In genomic region chr7:46099682-46100081, GRCm38 (mm10) we compare ENCODE assay signal across 8 mouse cellular contexts. TPM values are rescaled to one million over a fixed set of nuclear protein-coding genes. Genes with fewer than 3 reads are reported as not detected.
DNase-seq lines count a peak whose midpoint lies in the region; ATAC-seq and TF ChIP-seq lines count a peak whose summit lies in the region.
"Had no signal": no experiment of that assay in that cellular context is flagged by ENCODE, and none has a peak within 500 bp of the region (broad histone marks: within the 10 kb centered on the region; RNA-seq: fewer than 3 reads in every experiment).

No protein-coding gene starts in this region.

- no peaks in the 10 kb centered on the region for H3K36me3 ChIP-seq in megakaryocyte, embryonic 14.5 days (replicated peaks; ENCODE audit: low read length)
- H3K36me3 ChIP-seq in forebrain, embryonic 13.5 days (ENCODE audit: poor library complexity, severe bottlenecking): no peaks in the 10 kb centered on the region
- no peaks in the 10 kb centered on the region for H3K36me3 ChIP-seq in limb, embryonic 10.5 days
- no peaks in the 10 kb centered on the region for H3K36me3 ChIP-seq in stomach, postnatal 0 days (ENCODE audit: control insufficient read depth, insufficient read depth, low read length)

- no peak for DNase-seq in limb, embryonic 10.5 days (ENCODE audit: low spot score)
- DNase-seq in stomach, postnatal 0 days (ENCODE audit: low spot score): no peak
- DNase-seq in lung, postnatal 10 days: no peak
- DNase-seq in kidney, adult 18-20 months: no peak
- DNase-seq: right cerebral cortex, adult 18-20 months had no signal

- H3K4me1 ChIP-seq in megakaryocyte, embryonic 14.5 days: peaks cover 25% of the 10 kb centered on the region
- peaks cover 44% of the 10 kb centered on the region for H3K4me1 ChIP-seq in forebrain, embryonic 13.5 days
- peaks cover 13% of the 10 kb centered on the region for H3K4me1 ChIP-seq in limb, embryonic 10.5 days
- H3K4me1 ChIP-seq in stomach, postnatal 0 days (replicated peaks; ENCODE audit: control insufficient read depth, insufficient read depth): no peaks in the 10 kb centered on the region

- WGBS in forebrain, embryonic 13.5 days: 88% methylated on average over 13 of the region's 13 CpGs
- WGBS in limb, embryonic 10.5 days: 81% methylated on average over 13 of the region's 13 CpGs
- WGBS in stomach, postnatal 0 days: 81% methylated on average over 13 of the region's 13 CpGs

- H3K4me3 ChIP-seq in megakaryocyte, embryonic 14.5 days (replicated peaks): peak overlapping the region; percentile 29
- peak overlapping the region; percentile 58 for H3K4me3 ChIP-seq in forebrain, embryonic 13.5 days
- H3K4me3 ChIP-seq in limb, embryonic 10.5 days: 0 out of 2 replicates have a peak overlapping the region, but pooled peaks have one; percentile 64
- H3K4me3 ChIP-seq in stomach, postnatal 0 days (ENCODE audit: low read depth, low read length): no peak overlapping the region; the same call in 1 of the 2 replicates

- no peak for TF ChIP-seq EP300 in stomach, postnatal 0 days (optimal IDR thresholded peaks at IDR 0.05)

- no peak overlapping the region for H3K27ac ChIP-seq in forebrain, embryonic 13.5 days
- no peak overlapping the region for H3K27ac ChIP-seq in limb, embryonic 10.5 days
- H3K27ac ChIP-seq in stomach, postnatal 0 days (replicated peaks): no peak overlapping the region

- H3K27me3 ChIP-seq in megakaryocyte, embryonic 14.5 days (replicated peaks): peaks cover 92% of the 10 kb centered on the region
- H3K27me3 ChIP-seq in forebrain, embryonic 13.5 days: peaks cover 12% of the 10 kb centered on the region
- H3K27me3 ChIP-seq in limb, embryonic 10.5 days (ENCODE audit: low read depth, poor library complexity, severe bottlenecking): peaks cover 56% of the 10 kb centered on the region
- H3K27me3 ChIP-seq in stomach, postnatal 0 days (ENCODE audit: control insufficient read depth, insufficient read depth, low read length): no peaks in the 10 kb centered on the region

- no peak for TF ChIP-seq CTCF in stomach, postnatal 0 days (IDR thresholded peaks at IDR 0.05; ENCODE audit: low read depth)

- H3K9me3 ChIP-seq in megakaryocyte, embryonic 14.5 days: peaks cover 23% of the 10 kb centered on the region
- H3K9me3 ChIP-seq in forebrain, embryonic 13.5 days (replicated peaks): no peaks in the 10 kb centered on the region
- H3K9me3 ChIP-seq in limb, embryonic 10.5 days (replicated peaks): no peaks in the 10 kb centered on the region
- no peaks in the 10 kb centered on the region for H3K9me3 ChIP-seq in stomach, postnatal 0 days (ENCODE audit: control insufficient read depth, low read length)

- H3K4me2 ChIP-seq in forebrain, embryonic 13.5 days: peak overlapping the region; percentile 77
- peak overlapping the region; percentile 75; the same call in 1 of the 2 replicates for H3K4me2 ChIP-seq in stomach, postnatal 0 days (replicated peaks; ENCODE audit: low read depth)

- ATAC-seq in megakaryocyte, adult 5-6 weeks (ENCODE audit: poor library complexity, severe bottlenecking): no peak
- no peak for ATAC-seq in forebrain, embryonic 13.5 days
- no peak for ATAC-seq in stomach, postnatal 0 days (ENCODE audit: low FRiP score, low TSS enrichment)

- H3K9ac ChIP-seq in forebrain, embryonic 13.5 days: 0 out of 2 replicates have a peak overlapping the region, but pooled peaks have one; percentile 79
- H3K9ac ChIP-seq in stomach, postnatal 0 days (ENCODE audit: low read length): no peak overlapping the region

RNA-seq across cellular contexts. Expression of gene Kcnj11, which starts 0.9 kb away (rescaled TPM):
- polyA plus RNA-seq in megakaryocyte, embryonic 14.5 days (2012; ENCODE audit: insufficient read depth, low replicate concordance): 1.1 TPM in 1 of 2 replicates, not detected in the other
- not detected in 2 replicates for total RNA-seq in megakaryocyte, adult 5-6 weeks (2015)
- not detected in 2 replicates for total RNA-seq in megakaryocyte, adult 5-6 weeks (2017)
- 1.1 and 2.6 TPM in 2 replicates for polyA plus RNA-seq in forebrain, embryonic 13.5 days (2015; fragmentation: Nextera tagmentation; extraction: Ambion mirVana)
- polyA plus RNA-seq in limb, embryonic 10.5 days (2016; fragmentation: Nextera tagmentation; extraction: Ambion mirVana): 0.06 and 0.13 TPM in 2 replicates
- 0.61 and 0.81 TPM in 2 replicates for polyA plus RNA-seq in stomach, postnatal 0 days (2015; fragmentation: Nextera tagmentation; extraction: Ambion mirVana)
